Mouse (Mus musculus) midbrain, embryonic 13.5 days (tissue): ENCODE measurements at regions not wholly inside any gene's neighbourhood (a gene's known extent, or its start where the extent isn't known, plus 50 kb on each side); places are given as distances from the start of the nearest gene placed in this dataset.

Source experiments
- ATAC-seq: fragments of 200-750 bp; cut with Nextera tagmentation; 2 replicates; pipeline ENCODE4 v1.8.0; 2017; ENCODE audit warnings: mild to moderate bottlenecking, moderate TSS enrichment, moderate library complexity
- H3K27ac ChIP-seq: fragments of 300-500 bp; sonication (generic); 2 replicates; pipeline ENCODE4 v1.5.1; 2015; ENCODE audit warnings: inconsistent platforms, mild to moderate bottlenecking, moderate library complexity
- H3K27me3 ChIP-seq: fragments of 300-500 bp; sonication (generic); 2 replicates; pipeline ENCODE4 v1.6.1; 2015; ENCODE audit warnings: mild to moderate bottlenecking, inconsistent platforms
- H3K36me3 ChIP-seq: fragments of 300-500 bp; sonication (generic); 2 replicates; pipeline ENCODE4 v1.6.1; 2015; ENCODE audit warnings: mild to moderate bottlenecking, inconsistent platforms
- H3K4me1 ChIP-seq: fragments of 300-500 bp; sonication (generic); replicated peaks from 2 replicates; pipeline ENCODE4 v1.6.1; 2015; ENCODE audit warnings: inconsistent platforms
- H3K4me2 ChIP-seq: fragments of 300-500 bp; sonication (generic); replicated peaks from 2 replicates; pipeline ENCODE4 v1.6.1; 2015; ENCODE audit warnings: moderate library complexity, mild to moderate bottlenecking, inconsistent platforms
- H3K4me3 ChIP-seq: fragments of 300-500 bp; sonication (generic); replicated peaks from 2 replicates; pipeline ENCODE4 v1.5.1; 2015; ENCODE audit warnings: mild to moderate bottlenecking, inconsistent platforms
- H3K9ac ChIP-seq: fragments of 300-500 bp; sonication (generic); replicated peaks from 2 replicates; pipeline ENCODE4 v1.6.1; 2015; ENCODE audit warnings: mild to moderate bottlenecking, inconsistent platforms
- H3K9me3 ChIP-seq: fragments of 300-500 bp; sonication (generic); 2 replicates; pipeline ENCODE4 v1.6.1; 2016; ENCODE audit warnings: mild to moderate bottlenecking, inconsistent platforms
- WGBS: fragments of 180-500 bp; shearing (Covaris S2); methylation state at CpG from one replicate; pipeline ENCODE4 v1.1.7; 2015; 5-methylcytosine and 5-hydroxymethylcytosine counted together

DNA sequence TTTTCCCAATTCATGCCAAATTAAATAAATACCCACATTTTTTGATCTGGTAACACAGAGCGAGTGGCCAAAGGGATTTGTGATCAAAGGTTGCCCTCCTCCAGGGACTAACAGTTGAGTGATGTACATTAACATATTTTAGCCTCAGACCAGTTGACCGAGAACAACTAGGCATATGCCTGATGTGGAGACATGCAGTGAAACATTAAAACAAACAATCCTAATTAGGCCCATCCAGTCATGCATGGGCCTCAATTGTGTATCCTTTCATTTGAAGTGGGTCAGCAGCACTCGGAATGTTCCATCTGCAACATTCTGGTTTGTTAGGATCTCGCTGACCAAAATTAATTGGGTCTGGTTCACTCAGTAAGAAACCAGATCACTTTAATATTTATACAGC lies 199.4 kb upstream of the Pik3r1 start:
- no peak overlapping the region for H3K27ac ChIP-seq
- H3K9ac ChIP-seq = no peak overlapping the region
- no peak overlapping the region for H3K4me3 ChIP-seq
- no peak overlapping the region for H3K4me2 ChIP-seq
- no peaks in the 10 kb centered on the region for H3K36me3 ChIP-seq
- H3K27me3 ChIP-seq = no peaks in the 10 kb centered on the region
- H3K9me3 ChIP-seq = no peaks in the 10 kb centered on the region
- WGBS = 61% methylated on average over 4 of the region's 4 CpGs
- no peaks in the 10 kb centered on the region for H3K4me1 ChIP-seq
- ATAC-seq = no peak

DNA sequence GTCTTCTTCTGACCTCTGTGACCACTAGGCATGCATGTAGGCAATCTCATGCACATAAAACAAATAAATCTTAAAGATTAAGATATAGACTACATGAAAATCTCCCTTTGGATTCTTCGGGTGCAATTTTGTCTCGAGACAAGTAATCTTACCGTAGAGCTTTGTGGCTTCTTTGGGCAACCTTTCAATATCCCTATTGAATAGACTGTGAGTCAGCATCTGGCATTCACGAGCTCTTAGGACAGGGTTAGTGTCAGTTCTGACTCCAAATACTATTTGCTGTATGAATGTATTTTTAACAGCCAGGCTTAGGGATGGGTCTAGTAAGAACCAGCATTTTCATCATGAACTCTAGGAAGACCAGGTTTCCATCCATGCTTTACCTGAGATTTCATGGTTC lies 208.7 kb upstream of the Pik3r1 start:
- no peaks in the 10 kb centered on the region for H3K4me1 ChIP-seq
- H3K4me3 ChIP-seq = no peak overlapping the region
- no peak overlapping the region for H3K9ac ChIP-seq
- H3K27ac ChIP-seq = no peak overlapping the region
- ATAC-seq = no peak
- H3K9me3 ChIP-seq = no peaks in the 10 kb centered on the region
- H3K27me3 ChIP-seq = no peaks in the 10 kb centered on the region
- H3K36me3 ChIP-seq = no peaks in the 10 kb centered on the region
- H3K4me2 ChIP-seq = no peak overlapping the region
- 94% methylated on average over 4 of the region's 4 CpGs for WGBS

DNA sequence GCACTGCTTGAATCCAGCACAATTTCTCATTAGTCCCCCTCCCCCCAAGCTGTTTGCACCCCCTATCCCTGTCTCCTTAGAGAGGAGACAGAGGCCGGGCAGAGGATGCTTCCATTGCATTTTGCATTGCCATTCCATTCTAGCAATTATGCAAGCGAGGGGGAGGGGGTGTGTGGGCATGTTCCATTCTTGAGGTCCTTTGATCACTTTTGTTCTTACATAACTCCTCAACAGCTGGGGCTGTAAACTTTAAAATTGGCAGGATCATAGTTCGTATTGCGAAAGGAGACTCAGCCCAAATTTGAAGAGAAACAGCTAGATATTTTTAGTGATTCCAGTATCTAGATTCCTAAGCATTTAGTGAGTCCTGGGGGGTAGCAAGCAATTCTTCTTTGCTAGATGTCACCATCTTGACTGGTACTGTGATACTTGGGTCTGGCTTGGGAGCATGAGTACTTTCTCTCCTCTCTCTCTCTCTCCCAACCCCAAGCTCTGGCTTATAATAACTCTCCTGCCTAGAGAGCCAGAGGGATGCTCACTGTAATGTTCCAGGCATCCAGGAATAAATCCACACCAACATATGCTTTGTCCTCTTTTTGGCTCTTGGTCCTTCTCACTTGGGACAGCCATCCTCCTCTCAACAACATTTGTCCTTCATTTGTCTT lies 212.3 kb upstream of the Pik3r1 start:
- Histone ChIP-seq H3K27ac (no peak overlapping the region), H3K9ac (no peak overlapping the region), H3K4me2 (no peak overlapping the region), H3K27me3 (no peaks in the 10 kb centered on the region), H3K9me3 (peaks cover 4% of the 10 kb centered on the region; the same call in 1 of the 2 replicates), H3K4me3 (no peak overlapping the region), H3K4me1 (no peaks in the 10 kb centered on the region), H3K36me3 (no peaks in the 10 kb centered on the region)
- WGBS = 79% methylated on average over 4 of the region's 4 CpGs
- no peak for ATAC-seq

DNA sequence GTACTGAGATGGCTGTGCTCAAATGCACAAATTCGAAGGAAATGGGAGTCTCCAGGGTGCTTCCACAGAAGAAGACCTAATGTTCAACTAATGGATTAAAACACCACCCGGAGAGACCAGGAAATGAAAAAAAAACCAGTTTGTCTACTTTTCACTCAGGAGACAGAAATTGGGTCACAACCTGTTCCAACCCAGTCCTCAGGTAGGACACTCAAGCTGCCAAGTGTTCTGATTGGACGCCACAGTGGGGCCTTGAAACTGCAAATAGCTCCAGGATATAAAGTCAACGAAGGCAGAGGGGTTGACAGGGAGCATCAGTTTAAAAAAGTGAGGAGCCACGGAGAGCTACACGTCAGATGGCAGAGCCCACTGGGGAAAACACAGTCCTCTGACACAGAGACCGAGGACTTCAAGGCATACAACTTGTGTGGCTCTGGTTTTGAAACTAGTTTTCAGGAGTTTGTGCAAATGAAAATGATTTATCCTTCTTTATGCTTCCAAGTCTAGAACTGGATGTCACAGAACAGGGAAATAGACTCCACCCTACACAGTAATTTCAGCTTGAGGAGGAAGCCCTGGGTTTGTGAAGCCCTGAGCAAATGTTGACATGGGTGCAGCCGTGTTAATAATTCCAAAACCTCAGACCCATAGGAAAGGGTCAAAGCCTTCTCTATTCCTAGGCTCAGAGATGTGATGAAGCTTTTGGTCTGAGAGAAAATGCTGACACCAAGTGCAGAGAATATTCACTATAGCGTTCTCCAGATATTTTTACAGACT lies 220.8 kb upstream of the Pik3r1 start:
- H3K4me3 ChIP-seq = no peak overlapping the region
- 87% methylated on average over 9 of the region's 9 CpGs for WGBS
- H3K9me3 ChIP-seq = no peaks in the 10 kb centered on the region
- H3K36me3 ChIP-seq = no peaks in the 10 kb centered on the region
- ATAC-seq = no peak
- H3K27ac ChIP-seq = no peak overlapping the region
- no peaks in the 10 kb centered on the region for H3K4me1 ChIP-seq
- no peaks in the 10 kb centered on the region for H3K27me3 ChIP-seq
- no peak overlapping the region for H3K4me2 ChIP-seq
- H3K9ac ChIP-seq = no peak overlapping the region

DNA sequence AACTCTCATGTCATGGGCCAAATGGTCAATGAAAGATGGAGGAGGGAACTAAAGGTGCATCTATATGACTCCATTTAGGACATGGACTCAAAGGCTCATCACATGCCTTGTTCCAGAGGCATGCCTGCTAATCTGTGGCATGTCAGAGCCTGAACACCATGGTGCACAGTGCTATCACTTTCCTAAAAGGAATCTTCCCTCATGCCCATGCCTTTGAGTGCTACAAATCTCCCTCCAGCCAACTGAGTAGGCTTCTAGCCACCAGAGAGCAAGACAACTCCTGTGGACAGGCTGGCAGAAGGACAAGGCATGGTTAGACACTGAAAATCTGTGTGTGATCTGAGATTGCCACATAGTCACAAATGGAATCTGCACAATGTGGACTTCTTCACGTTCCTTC lies 223.7 kb upstream of the Pik3r1 start:
- H3K36me3 ChIP-seq = no peaks in the 10 kb centered on the region
- WGBS = 91% methylated on average over 1 of the region's 1 CpGs

DNA sequence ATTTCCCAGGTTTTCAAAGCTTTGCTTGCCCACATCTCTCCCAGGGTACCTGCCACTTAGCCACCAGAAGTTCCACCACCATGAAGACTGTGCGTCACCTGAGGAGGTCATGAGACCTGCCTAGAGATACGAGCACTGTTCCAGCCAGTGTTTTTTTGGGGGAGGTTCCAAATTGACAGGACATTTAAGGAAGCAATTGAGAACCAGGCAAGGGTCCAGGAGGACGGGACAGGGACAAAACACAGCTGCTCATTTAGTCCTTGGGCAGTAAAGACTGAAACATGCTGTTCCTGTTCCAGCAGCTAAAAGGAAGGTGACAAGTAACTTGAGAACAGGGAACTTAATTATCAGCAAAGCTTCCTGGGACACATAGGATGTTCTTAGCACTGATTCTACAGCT lies 226.8 kb upstream of the Pik3r1 start:
- WGBS = 83% methylated on average over 3 of the region's 3 CpGs

More for the DNA sequence above, 223.7 kb upstream of the Pik3r1 start:
- no peak for ATAC-seq
- H3K9ac ChIP-seq = no peak overlapping the region
- H3K4me2 ChIP-seq = no peak overlapping the region
- no peaks in the 10 kb centered on the region for H3K27me3 ChIP-seq
- no peaks in the 10 kb centered on the region for H3K9me3 ChIP-seq
- no peak overlapping the region for H3K4me3 ChIP-seq
- H3K27ac ChIP-seq = no peak overlapping the region
- H3K4me1 ChIP-seq = no peaks in the 10 kb centered on the region

DNA sequence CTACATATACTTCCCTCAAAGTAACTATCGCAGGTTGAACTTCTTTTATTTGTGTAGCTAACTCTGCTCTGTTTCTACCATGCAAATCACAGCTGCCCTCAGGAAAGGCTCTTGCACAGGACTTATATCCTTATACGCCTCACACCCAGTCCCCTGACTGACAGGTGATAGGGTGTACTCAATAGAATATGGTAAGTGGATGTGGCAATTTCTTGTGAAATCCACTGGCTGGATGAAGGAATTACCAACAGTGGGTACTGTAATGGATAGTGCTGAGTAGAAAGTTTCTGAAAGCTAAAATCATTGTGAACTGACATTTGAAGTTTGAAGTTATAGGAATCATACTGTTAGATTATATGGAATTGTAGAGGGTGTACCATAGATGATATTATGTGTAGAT lies 227.5 kb upstream of the Pik3r1 start:
- Histone ChIP-seq H3K4me2 (no peak overlapping the region), H3K4me1 (no peaks in the 10 kb centered on the region), H3K27me3 (no peaks in the 10 kb centered on the region), H3K9ac (no peak overlapping the region), H3K4me3 (no peak overlapping the region), H3K27ac (no peak overlapping the region), H3K36me3 (no peaks in the 10 kb centered on the region), H3K9me3 (no peaks in the 10 kb centered on the region)
- ATAC-seq = no peak
- WGBS = 92% methylated on average over 2 of the region's 2 CpGs

More for the DNA sequence above, 226.8 kb upstream of the Pik3r1 start:
- Histone ChIP-seq H3K27ac (no peak overlapping the region), H3K9ac (no peak overlapping the region), H3K36me3 (no peaks in the 10 kb centered on the region), H3K4me3 (no peak overlapping the region), H3K27me3 (no peaks in the 10 kb centered on the region), H3K9me3 (no peaks in the 10 kb centered on the region), H3K4me1 (no peaks in the 10 kb centered on the region), H3K4me2 (no peak overlapping the region)
- no peak for ATAC-seq

DNA sequence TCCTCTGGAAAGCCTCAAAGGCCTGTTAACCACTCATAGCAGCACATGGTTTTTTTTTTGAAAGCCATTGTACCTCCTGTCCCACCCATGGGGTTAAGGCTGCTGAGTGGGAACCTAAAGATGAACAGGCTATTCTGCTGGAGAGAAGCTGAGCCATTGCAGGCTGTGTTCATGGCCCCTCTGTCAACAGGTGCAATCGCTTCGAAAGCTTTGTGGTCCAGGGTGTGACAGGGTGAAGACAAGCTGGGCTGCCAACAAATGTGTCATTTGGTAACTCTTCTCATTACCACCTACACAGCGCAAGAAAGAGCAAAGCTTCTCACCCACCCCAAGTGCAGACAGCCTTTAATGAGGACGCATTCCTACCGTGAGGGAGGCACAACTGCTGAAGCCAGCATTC lies 228.1 kb upstream of the Pik3r1 start:
- H3K36me3 ChIP-seq = no peaks in the 10 kb centered on the region
- H3K9me3 ChIP-seq = no peaks in the 10 kb centered on the region
- ATAC-seq = no peak
- H3K4me1 ChIP-seq = no peaks in the 10 kb centered on the region
- no peaks in the 10 kb centered on the region for H3K27me3 ChIP-seq
- H3K9ac ChIP-seq = no peak overlapping the region
- no peak overlapping the region for H3K4me3 ChIP-seq
- no peak overlapping the region for H3K27ac ChIP-seq
- 80% methylated on average over 5 of the region's 5 CpGs for WGBS
- H3K4me2 ChIP-seq = no peak overlapping the region

DNA sequence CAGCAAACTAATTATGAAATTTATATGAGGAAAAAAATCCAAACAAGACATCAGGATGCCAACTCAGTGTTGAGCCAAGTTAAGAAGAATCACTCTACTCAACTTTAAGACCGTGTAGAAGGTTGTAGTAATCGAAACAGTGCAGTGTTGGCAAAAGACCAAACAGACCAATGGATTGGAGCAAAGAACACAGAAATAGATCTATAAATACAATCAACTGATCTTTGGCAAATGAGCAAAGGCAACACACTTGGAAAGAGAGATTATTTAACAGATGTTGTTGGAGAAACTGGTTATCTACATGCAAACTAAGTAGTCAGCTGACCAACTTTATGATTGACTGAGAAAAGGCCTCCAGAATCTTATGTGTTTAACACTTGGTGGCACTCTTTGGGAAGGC lies 229.4 kb upstream of the Pik3r1 start:
- Histone ChIP-seq H3K27ac (no peak overlapping the region), H3K27me3 (no peaks in the 10 kb centered on the region), H3K9ac (no peak overlapping the region), H3K9me3 (no peaks in the 10 kb centered on the region), H3K4me1 (no peaks in the 10 kb centered on the region), H3K4me2 (no peak overlapping the region), H3K36me3 (no peaks in the 10 kb centered on the region), H3K4me3 (no peak overlapping the region)
- WGBS = 97% methylated on average over 2 of the region's 2 CpGs
- no peak for ATAC-seq

DNA sequence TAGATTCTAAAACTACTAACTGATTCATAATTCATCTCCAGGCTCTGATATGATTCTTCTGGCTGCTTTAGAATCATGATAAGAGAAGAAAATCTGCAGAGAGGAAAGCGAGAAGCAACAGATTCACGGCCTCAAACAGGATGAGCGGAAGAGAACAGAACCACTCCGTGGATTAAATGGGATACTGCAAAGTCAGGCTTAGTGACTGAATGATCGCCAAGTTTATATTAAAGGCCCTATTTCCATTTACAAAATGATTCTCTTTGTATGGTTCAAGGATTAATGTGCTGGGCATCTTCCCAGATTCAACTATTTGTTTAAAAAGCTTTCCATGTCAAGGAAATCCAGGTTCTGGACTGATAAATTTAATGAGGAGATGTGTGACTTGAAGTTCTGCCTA lies 238.5 kb upstream of the Pik3r1 start:
- Histone ChIP-seq H3K4me3 (no peak overlapping the region), H3K9me3 (no peaks in the 10 kb centered on the region), H3K4me1 (no peaks in the 10 kb centered on the region), H3K27me3 (no peaks in the 10 kb centered on the region), H3K36me3 (no peaks in the 10 kb centered on the region), H3K4me2 (no peak overlapping the region), H3K27ac (no peak overlapping the region), H3K9ac (no peak overlapping the region)
- WGBS = 92% methylated on average over 5 of the region's 5 CpGs
- no peak for ATAC-seq

DNA sequence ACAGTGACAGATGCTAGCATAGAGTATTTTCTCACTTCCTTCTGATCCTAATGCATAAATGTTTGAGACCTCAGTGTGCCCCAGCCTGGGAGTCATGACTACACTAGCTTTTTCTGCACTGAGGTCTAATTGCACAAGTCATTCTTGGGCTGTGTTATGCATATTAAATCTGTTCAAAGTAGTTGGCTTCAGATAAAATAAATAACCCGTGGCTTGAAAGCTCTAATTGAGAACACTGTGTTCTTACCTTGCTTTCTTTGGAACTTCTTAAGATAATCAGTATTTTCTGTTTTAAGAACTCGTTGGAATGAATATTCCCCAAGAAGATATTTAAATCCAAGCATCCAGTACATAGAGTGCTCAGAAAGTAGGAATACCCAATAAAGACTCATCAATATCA lies 243.9 kb upstream of the Pik3r1 start:
- no peak overlapping the region for H3K4me3 ChIP-seq
- no peak overlapping the region for H3K27ac ChIP-seq
- H3K36me3 ChIP-seq = no peaks in the 10 kb centered on the region
- 88% methylated on average over 2 of the region's 2 CpGs for WGBS
- no peak overlapping the region for H3K4me2 ChIP-seq
- H3K9ac ChIP-seq = no peak overlapping the region
- ATAC-seq = no peak
- no peaks in the 10 kb centered on the region for H3K9me3 ChIP-seq
- H3K27me3 ChIP-seq = no peaks in the 10 kb centered on the region
- H3K4me1 ChIP-seq = no peaks in the 10 kb centered on the region

DNA sequence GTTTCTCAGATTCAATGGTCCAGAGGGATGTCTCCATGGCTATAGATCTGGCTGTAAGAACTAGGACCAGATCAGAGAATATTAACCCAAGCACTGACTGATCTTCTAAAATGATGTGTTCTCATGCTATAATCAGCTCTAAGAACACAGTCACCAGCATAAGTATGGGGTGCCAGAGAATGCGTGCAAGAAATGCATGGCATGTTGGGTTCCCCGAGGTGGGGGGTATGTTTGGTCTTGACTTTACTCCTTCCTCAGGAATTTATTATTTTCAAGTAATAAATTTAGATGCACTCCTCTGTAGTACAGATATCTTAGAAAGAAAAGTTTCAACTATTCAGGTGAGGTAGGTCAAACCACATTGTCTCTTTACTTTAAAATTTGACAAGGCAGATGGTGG lies 246.5 kb upstream of the Pik3r1 start:
- H3K36me3 ChIP-seq = no peaks in the 10 kb centered on the region
- no peak overlapping the region for H3K4me2 ChIP-seq
- 95% methylated on average over 2 of the region's 2 CpGs for WGBS
- no peaks in the 10 kb centered on the region for H3K4me1 ChIP-seq
- H3K9ac ChIP-seq = no peak overlapping the region
- H3K27me3 ChIP-seq = no peaks in the 10 kb centered on the region
- H3K4me3 ChIP-seq = no peak overlapping the region
- no peak overlapping the region for H3K27ac ChIP-seq
- ATAC-seq = no peak
- no peaks in the 10 kb centered on the region for H3K9me3 ChIP-seq

DNA sequence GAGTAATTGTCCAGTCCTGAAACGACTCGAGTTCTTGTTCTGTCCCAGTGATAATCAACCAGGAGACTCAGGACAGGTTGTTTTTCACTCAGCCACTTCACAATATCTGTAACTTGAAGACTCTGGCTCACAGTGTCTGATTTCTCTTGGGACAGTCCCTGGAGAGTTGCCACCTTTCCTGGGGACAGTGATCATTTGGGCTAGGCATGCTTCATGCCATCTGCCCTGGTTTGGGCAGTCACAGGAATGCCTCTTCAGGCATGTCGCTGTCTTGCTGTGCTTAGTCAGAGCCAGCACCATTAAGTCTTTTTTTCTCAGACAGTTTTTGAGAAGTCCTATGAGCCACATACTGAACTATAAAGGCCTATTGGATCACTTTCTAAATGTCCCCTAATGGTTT lies 246.9 kb upstream of the Pik3r1 start:
- Histone ChIP-seq H3K27ac (no peak overlapping the region), H3K9me3 (no peaks in the 10 kb centered on the region), H3K9ac (no peak overlapping the region), H3K36me3 (no peaks in the 10 kb centered on the region), H3K27me3 (no peaks in the 10 kb centered on the region), H3K4me2 (no peak overlapping the region), H3K4me3 (no peak overlapping the region), H3K4me1 (no peaks in the 10 kb centered on the region)
- WGBS = 88% methylated on average over 3 of the region's 3 CpGs
- ATAC-seq = no peak
